Comparison of ENCODE assay signal across 20 mouse cellular contexts in genomic region chr9:32608831-32609610, GRCm38 (mm10). TPM values are rescaled to one million over a fixed set of nuclear protein-coding genes. Genes with fewer than 3 reads are reported as not detected.
DNase-seq lines count a peak whose midpoint lies in the region; ATAC-seq and TF ChIP-seq lines count a peak whose summit lies in the region.
"Had no signal": no experiment of that assay in that cellular context is flagged by ENCODE, and none has a peak within 500 bp of the region (broad histone marks: within the 10 kb centered on the region; RNA-seq: fewer than 3 reads in every experiment).

No protein-coding gene starts in this region.

- 40% methylated on average over 10 of the region's 10 CpGs for WGBS in spleen, adult 2 months

- no peak for TF ChIP-seq CTCF in spleen, adult 2 months (IDR thresholded peaks at IDR 0.05; ENCODE audit: extremely low read depth, insufficient read depth, insufficient read length, insufficient replicate concordance)

- H3K36me3 ChIP-seq in spleen, adult 2 months (ENCODE audit: control insufficient read depth, insufficient read depth, low read length), result no peaks in the 10 kb centered on the region
- H3K36me3 ChIP-seq: G1E had no signal

- no peak overlapping the region for H3K4me3 ChIP-seq in spleen, adult 2 months (ENCODE audit: extremely low read depth, insufficient read depth, insufficient read length)
- H3K4me3 ChIP-seq: forebrain, embryonic 13.5 days had no signal

- ATAC-seq in inflammation-experienced regulatory T-cells, adult 6 months, result peak; percentile 68
- ATAC-seq: forebrain, embryonic 13.5 days had no signal

- H3K27me3 ChIP-seq in spleen, adult 2 months (ENCODE audit: control insufficient read depth, insufficient read depth, low read length), result no peaks in the 10 kb centered on the region

- DNase-seq in spleen, adult 2 months (ENCODE audit: low read depth in 1 of 2, low spot score in 2 of 2), result peak in 1 of 2 experiments; percentile 53
- DNase-seq in spleen, postnatal 14 days (ENCODE audit: low spot score in 2 of 2), result no peak
- DNase-seq in naive thymus-derived CD4-positive, alpha-beta T cell, adult 2 months (ENCODE audit: low read depth), result peak; percentile 59
- DNase-seq in thymus, postnatal 36 days, result peak; percentile 64 to 69
- no peak for DNase-seq in layer of hippocampus, adult 9-11 months
- DNase-seq in lung, adult 18-20 months, result no peak
- DNase-seq in embryo, embryonic 11 days, result no peak
- DNase-seq: cerebellum, postnatal 25 days; gastrocnemius, postnatal 36 days; heart, postnatal 14 days; kidney, adult 11 months; kidney, postnatal 14 days; lung, adult 2 months; lung, postnatal 4 days; midbrain, embryonic 14.5 days; spleen, adult 18-20 months had no signal

- peak overlapping the region; percentile 66 for H3K27ac ChIP-seq in spleen, adult 2 months (ENCODE audit: insufficient read depth, low read length)
- H3K27ac ChIP-seq: forebrain, embryonic 13.5 days; hindbrain, embryonic 14.5 days had no signal

- no peak for TF ChIP-seq POLR2A in spleen, adult 2 months (IDR thresholded peaks at IDR 0.05; ENCODE audit: low read depth, low read length)

- peaks cover 45% of the 10 kb centered on the region; the same call in 1 of the 2 replicates for H3K4me1 ChIP-seq in spleen, adult 2 months (ENCODE audit: control insufficient read depth, insufficient read depth, insufficient read length)
- H3K4me1 ChIP-seq: forebrain, embryonic 13.5 days had no signal

RNA-seq across cellular contexts. Expression of gene Ets1, which starts 27.0 kb away (rescaled TPM):
- polyA plus RNA-seq in spleen, adult 2 months (2012; rRNA removed), result 115 and 129 TPM in 2 replicates
- 100 to 1,000 TPM; 831 to 847 (median 840) TPM for polyA plus RNA-seq in inflammation-experienced regulatory T-cells, adult 6 months (2017; shearing (Covaris generic))
- polyA plus RNA-seq: G1E had no signal

Comparison
In these comparisons a context has a peak if more than half of its experiments do, and no peak if none do; other contexts are left out.
1. DNase-seq: peak in naive thymus-derived CD4-positive, alpha-beta T cell, adult 2 months (single experiment) and thymus, postnatal 36 days (2 of 2); none in spleen, postnatal 14 days (0 of 2), layer of hippocampus, adult 9-11 months (single experiment), lung, adult 18-20 months (0 of 2) and embryo, embryonic 11 days (single experiment).